Mouse (Mus musculus): ENCODE data around the gene Gpr152. TPM values are rescaled to one million over a fixed set of nuclear protein-coding genes. Genes with fewer than 3 reads are reported as not detected.

Gene Gpr152
- polyA plus RNA-seq, 1 experiment from 2014 or later = not detected

- Histone ChIP-seq H3K27me3 (ENCODE audit: low read depth, poor library complexity, severe bottlenecking) (peaks cover 46% of the 10 kb centered on the region), H3K4me3 (peak within 1 kb of the TSS; percentile 70), H3K9me3 (replicated peaks) (no peaks in the 10 kb centered on the region; the same call in 1 of the 2 replicates), H3K4me1 (peaks cover 60% of the 10 kb centered on the region), H3K27ac (replicated peaks) (peak within 1 kb of the TSS; percentile 78), H3K36me3 (peaks cover 12% of the 10 kb centered on the region)
- peak; percentile 64 for DNase-seq (ENCODE audit: low spot score)
- under 1% methylated on average over 53 of the region's 53 CpGs for WGBS
Observed at GRCm38 (mm10) chr19:4099837-4100717, 39.5 kb upstream of the Gpr152 start, which contains the start of gene Pitpnm1. TSS of gene Pitpnm1 (plus strand) at chr19:4099998.

- WGBS = under 1% methylated on average over 52 of the region's 52 CpGs
- Histone ChIP-seq H3K36me3 (peaks cover 19% of the 10 kb centered on the region), H3K27ac (replicated peaks) (peak overlapping the region; percentile 78), H3K9me3 (replicated peaks) (no peaks in the 10 kb centered on the region; the same call in 1 of the 2 replicates), H3K27me3 (ENCODE audit: low read depth, poor library complexity, severe bottlenecking) (peaks cover 46% of the 10 kb centered on the region), H3K4me3 (peak overlapping the region; percentile 70), H3K4me1 (peaks cover 60% of the 10 kb centered on the region)
- peak; percentile 72 for DNase-seq (ENCODE audit: low spot score)
Observed at GRCm38 (mm10) chr19:4100718-4101261, 38.8 kb upstream of the Gpr152 start.

GRCm38 (mm10) chr19:4101466-4101865 lies 38.1 kb upstream of the Gpr152 start:
- 55% methylated on average over 6 of the region's 6 CpGs for WGBS
- H3K4me1 ChIP-seq = peaks cover 53% of the 10 kb centered on the region
- H3K27me3 ChIP-seq (ENCODE audit: low read depth, poor library complexity, severe bottlenecking) = peaks cover 46% of the 10 kb centered on the region
- H3K9me3 ChIP-seq (replicated peaks) = no peaks in the 10 kb centered on the region; the same call in 1 of the 2 replicates
- H3K4me3 ChIP-seq = peak overlapping the region; percentile 70
- H3K36me3 ChIP-seq = peaks cover 19% of the 10 kb centered on the region
- DNase-seq (ENCODE audit: low spot score) = no peak
- H3K27ac ChIP-seq (replicated peaks) = peak overlapping the region; percentile 78

GRCm38 (mm10) chr19:4102049-4102448 lies 37.5 kb upstream of the Gpr152 start:
- Histone ChIP-seq H3K36me3 (peaks cover 19% of the 10 kb centered on the region), H3K27me3 (ENCODE audit: low read depth, poor library complexity, severe bottlenecking) (peaks cover 46% of the 10 kb centered on the region), H3K9me3 (replicated peaks) (no peaks in the 10 kb centered on the region; the same call in 1 of the 2 replicates), H3K27ac (replicated peaks) (no peak overlapping the region), H3K4me3 (peak overlapping the region; percentile 70; the same call in 1 of the 2 replicates), H3K4me1 (peaks cover 50% of the 10 kb centered on the region)
- WGBS = 82% methylated on average over 2 of the region's 2 CpGs
- no peak for DNase-seq (ENCODE audit: low spot score)

GRCm38 (mm10) chr19:4102626-4103025 lies 37.0 kb upstream of the Gpr152 start:
- DNase-seq (ENCODE audit: low spot score) = no peak
- peaks cover 46% of the 10 kb centered on the region for H3K27me3 ChIP-seq (ENCODE audit: low read depth, poor library complexity, severe bottlenecking)
- WGBS = 93% methylated on average over 12 of the region's 12 CpGs
- no peak overlapping the region for H3K27ac ChIP-seq (replicated peaks)
- no peak overlapping the region for H3K4me3 ChIP-seq
- H3K4me1 ChIP-seq = peaks cover 45% of the 10 kb centered on the region
- peaks cover 20% of the 10 kb centered on the region for H3K36me3 ChIP-seq
- no peaks in the 10 kb centered on the region; the same call in 1 of the 2 replicates for H3K9me3 ChIP-seq (replicated peaks)

- no peak for DNase-seq (ENCODE audit: low spot score)
- Histone ChIP-seq H3K27ac (replicated peaks) (no peak overlapping the region), H3K4me1 (peaks cover 38% of the 10 kb centered on the region), H3K27me3 (ENCODE audit: low read depth, poor library complexity, severe bottlenecking) (peaks cover 46% of the 10 kb centered on the region), H3K4me3 (no peak overlapping the region), H3K9me3 (replicated peaks) (no peaks in the 10 kb centered on the region; the same call in 1 of the 2 replicates), H3K36me3 (peaks cover 21% of the 10 kb centered on the region)
- WGBS = 93% methylated on average over 18 of the region's 18 CpGs
Observed at GRCm38 (mm10) chr19:4103294-4103693, 36.3 kb upstream of the Gpr152 start.

- H3K4me1 ChIP-seq = peaks cover 33% of the 10 kb centered on the region
- no peak for DNase-seq (ENCODE audit: low spot score)
- H3K36me3 ChIP-seq = peaks cover 21% of the 10 kb centered on the region
- H3K4me3 ChIP-seq = no peak overlapping the region
- 85% methylated on average over 3 of the region's 3 CpGs for WGBS
- no peaks in the 10 kb centered on the region; the same call in 1 of the 2 replicates for H3K9me3 ChIP-seq (replicated peaks)
- H3K27ac ChIP-seq (replicated peaks) = no peak overlapping the region
- peaks cover 46% of the 10 kb centered on the region for H3K27me3 ChIP-seq (ENCODE audit: low read depth, poor library complexity, severe bottlenecking)
Observed at GRCm38 (mm10) chr19:4103792-4104191, 35.8 kb upstream of the Gpr152 start.

GRCm38 (mm10) chr19:4104675-4105194 lies 34.9 kb upstream of the Gpr152 start:
- Histone ChIP-seq H3K27ac (replicated peaks) (no peak overlapping the region), H3K4me1 (peaks cover 24% of the 10 kb centered on the region), H3K27me3 (ENCODE audit: low read depth, poor library complexity, severe bottlenecking) (peaks cover 38% of the 10 kb centered on the region), H3K9me3 (replicated peaks) (no peaks in the 10 kb centered on the region; the same call in 1 of the 2 replicates), H3K4me3 (no peak overlapping the region), H3K36me3 (peaks cover 21% of the 10 kb centered on the region)
- DNase-seq (ENCODE audit: low spot score) = no peak
- 92% methylated on average over 16 of the region's 16 CpGs for WGBS

- H3K9me3 ChIP-seq (replicated peaks) = no peaks in the 10 kb centered on the region; the same call in 1 of the 2 replicates
- no peak for DNase-seq (ENCODE audit: low spot score)
- no peak overlapping the region for H3K4me3 ChIP-seq
- peaks cover 4% of the 10 kb centered on the region for H3K4me1 ChIP-seq
- H3K27me3 ChIP-seq (ENCODE audit: low read depth, poor library complexity, severe bottlenecking) = peaks cover 19% of the 10 kb centered on the region
- 95% methylated on average over 14 of the region's 14 CpGs for WGBS
- H3K27ac ChIP-seq (replicated peaks) = no peak overlapping the region
- H3K36me3 ChIP-seq = peaks cover 32% of the 10 kb centered on the region
Observed at GRCm38 (mm10) chr19:4106654-4107053, 32.9 kb upstream of the Gpr152 start.

- WGBS = 89% methylated on average over 9 of the region's 9 CpGs
- H3K9me3 ChIP-seq (replicated peaks) = no peaks in the 10 kb centered on the region; the same call in 1 of the 2 replicates
- no peaks in the 10 kb centered on the region for H3K4me1 ChIP-seq
- no peak overlapping the region for H3K27ac ChIP-seq (replicated peaks)
- peaks cover under 1% of the 10 kb centered on the region; the same call in 1 of the 2 replicates for H3K27me3 ChIP-seq (ENCODE audit: low read depth, poor library complexity, severe bottlenecking)
- H3K4me3 ChIP-seq = no peak overlapping the region
- no peak for DNase-seq (ENCODE audit: low spot score)
- peaks cover 45% of the 10 kb centered on the region for H3K36me3 ChIP-seq
Observed at GRCm38 (mm10) chr19:4108535-4108934, 31.1 kb upstream of the Gpr152 start.

GRCm38 (mm10) chr19:4112063-4112960 lies 27.3 kb upstream of the Gpr152 start:
- Histone ChIP-seq H3K4me3 (no peak overlapping the region), H3K4me1 (no peaks in the 10 kb centered on the region), H3K36me3 (peaks cover 70% of the 10 kb centered on the region), H3K9me3 (replicated peaks) (no peaks in the 10 kb centered on the region), H3K27ac (replicated peaks) (no peak overlapping the region), H3K27me3 (ENCODE audit: low read depth, poor library complexity, severe bottlenecking) (no peaks in the 10 kb centered on the region)
- WGBS = 94% methylated on average over 26 of the region's 26 CpGs
- no peak for DNase-seq (ENCODE audit: low spot score)
